Mouse (Mus musculus) liver, embryonic 13.5 days (tissue): ENCODE measurements around the gene Dhx32. TPM values are rescaled to one million over a fixed set of nuclear protein-coding genes. Genes with fewer than 3 reads are reported as not detected.

Experiments
- ATAC-seq: fragments of 200-750 bp; cut with Nextera tagmentation; 2 replicates; pipeline ENCODE4 v1.8.0; 2017; ENCODE audit warnings: low read depth, mild to moderate bottlenecking, moderate number of reproducible peaks, moderate library complexity
- DNase-seq: peaks from one replicate; pipeline ENCODE4 v3.0.0; 2022
- H3K27ac ChIP-seq: fragments of 300-500 bp; sonication (generic); 2 replicates; pipeline ENCODE4 v1.5.1; 2015; ENCODE audit warnings: moderate library complexity, mild to moderate bottlenecking, inconsistent platforms
- H3K27me3 ChIP-seq: fragments of 300-500 bp; sonication (generic); 2 replicates; pipeline ENCODE4 v1.6.1; 2015; ENCODE audit warnings: mild to moderate bottlenecking, inconsistent platforms
- H3K36me3 ChIP-seq: fragments of 300-500 bp; sonication (generic); 2 replicates; pipeline ENCODE4 v1.6.1; 2015; ENCODE audit warnings: mild to moderate bottlenecking, inconsistent platforms
- H3K4me1 ChIP-seq: fragments of 300-500 bp; sonication (generic); replicated peaks from 2 replicates; pipeline ENCODE4 v1.6.1; 2015; ENCODE audit warnings: inconsistent platforms
- H3K4me2 ChIP-seq: fragments of 300-500 bp; sonication (generic); 2 replicates; pipeline ENCODE4 v1.6.1; 2015; ENCODE audit warnings: inconsistent platforms, mild to moderate bottlenecking, moderate library complexity
- H3K4me3 ChIP-seq: fragments of 300-500 bp; sonication (generic); replicated peaks from 2 replicates; pipeline ENCODE4 v1.5.1; 2015; ENCODE audit warnings: mild to moderate bottlenecking, inconsistent platforms
- H3K9ac ChIP-seq: fragments of 300-500 bp; sonication (generic); 2 replicates; pipeline ENCODE4 v1.6.1; 2015; ENCODE audit warnings: mild to moderate bottlenecking, inconsistent platforms
- H3K9me3 ChIP-seq: fragments of 300-500 bp; sonication (generic); replicated peaks from 2 replicates; pipeline ENCODE4 v1.6.1; 2016; ENCODE audit warnings: inconsistent platforms
- WGBS: fragments of 180-500 bp; shearing (Covaris S2); methylation state at CpG from one replicate; pipeline ENCODE4 v1.1.7; 2015; ENCODE audit not compliant: insufficient replicate concordance; 5-methylcytosine and 5-hydroxymethylcytosine counted together
- polyA plus RNA-seq: library from polyadenylated mRNA; unstranded; fragments of >200 nt; fragmentation: Nextera tagmentation; extraction: Ambion mirVana; gene quantifications from 2 replicates; pipeline ENCODE4 v1.2.1, GENCODE M21; 2015

The Dhx32 gene
- polyA plus RNA-seq, 1 experiment from 2014 or later: 13.1 TPM

GRCm38 (mm10) chr7:133748753-133749152 is 33.8 kb downstream of the Dhx32 start:
- no peak overlapping the region for H3K9ac ChIP-seq
- H3K4me3 ChIP-seq: no peak overlapping the region
- H3K4me1 ChIP-seq: no peaks in the 10 kb centered on the region
- H3K4me2 ChIP-seq: no peak overlapping the region
- H3K9me3 ChIP-seq: no peaks in the 10 kb centered on the region
- no peaks in the 10 kb centered on the region for H3K27me3 ChIP-seq
- 85% methylated on average over 14 of the region's 14 CpGs for WGBS
- no peak for ATAC-seq
- DNase-seq: no peak
- H3K36me3 ChIP-seq: no peaks in the 10 kb centered on the region
- H3K27ac ChIP-seq: no peak overlapping the region

GRCm38 (mm10) chr7:133747372-133747771 is 35.2 kb downstream of the Dhx32 start:
- Histone ChIP-seq H3K36me3 (no peaks in the 10 kb centered on the region; the same call in 1 of the 2 replicates), H3K4me3 (no peak overlapping the region), H3K4me2 (no peak overlapping the region), H3K27me3 (no peaks in the 10 kb centered on the region), H3K4me1 (no peaks in the 10 kb centered on the region), H3K9ac (no peak overlapping the region), H3K27ac (no peak overlapping the region), H3K9me3 (no peaks in the 10 kb centered on the region)
- no peak for ATAC-seq
- DNase-seq: no peak
- 88% methylated on average over 8 of the region's 8 CpGs for WGBS

- WGBS: 48% methylated on average over 4 of the region's 4 CpGs
- Histone ChIP-seq H3K9ac (no peak overlapping the region), H3K9me3 (no peaks in the 10 kb centered on the region), H3K4me3 (no peak overlapping the region), H3K4me2 (no peak overlapping the region), H3K36me3 (peaks cover 16% of the 10 kb centered on the region), H3K27me3 (no peaks in the 10 kb centered on the region), H3K27ac (no peak overlapping the region), H3K4me1 (no peaks in the 10 kb centered on the region)
- no peak for ATAC-seq
- DNase-seq: no peak
Observed at GRCm38 (mm10) chr7:133744701-133745100, 37.8 kb downstream of the Dhx32 start.

GRCm38 (mm10) chr7:133744209-133744608 is 38.3 kb downstream of the Dhx32 start:
- no peaks in the 10 kb centered on the region for H3K4me1 ChIP-seq
- H3K4me2 ChIP-seq: no peak overlapping the region
- no peak overlapping the region for H3K9ac ChIP-seq
- no peak for ATAC-seq
- no peak overlapping the region for H3K27ac ChIP-seq
- H3K36me3 ChIP-seq: peaks cover 16% of the 10 kb centered on the region
- no peak overlapping the region for H3K4me3 ChIP-seq
- no peak for DNase-seq
- no peaks in the 10 kb centered on the region for H3K9me3 ChIP-seq
- WGBS: 61% methylated on average over 1 of the region's 1 CpGs
- no peaks in the 10 kb centered on the region for H3K27me3 ChIP-seq

GRCm38 (mm10) chr7:133743611-133744010 is 38.9 kb downstream of the Dhx32 start:
- H3K27ac ChIP-seq: no peak overlapping the region
- DNase-seq (no peak), ATAC-seq (no peak)
- no peaks in the 10 kb centered on the region for H3K27me3 ChIP-seq
- 37% methylated on average over 4 of the region's 4 CpGs for WGBS
- H3K4me2 ChIP-seq: no peak overlapping the region
- H3K4me3 ChIP-seq: no peak overlapping the region
- H3K4me1 ChIP-seq: no peaks in the 10 kb centered on the region
- H3K9me3 ChIP-seq: no peaks in the 10 kb centered on the region
- H3K9ac ChIP-seq: no peak overlapping the region
- peaks cover 16% of the 10 kb centered on the region for H3K36me3 ChIP-seq

GRCm38 (mm10) chr7:133742530-133743325 is 39.8 kb downstream of the Dhx32 start:
- ATAC-seq: no peak
- H3K4me2 ChIP-seq: no peak overlapping the region
- no peak for DNase-seq
- no peaks in the 10 kb centered on the region for H3K4me1 ChIP-seq
- no peak overlapping the region for H3K27ac ChIP-seq
- no peaks in the 10 kb centered on the region for H3K27me3 ChIP-seq
- 83% methylated on average over 12 of the region's 12 CpGs for WGBS
- H3K9ac ChIP-seq: no peak overlapping the region
- H3K9me3 ChIP-seq: no peaks in the 10 kb centered on the region
- peaks cover 16% of the 10 kb centered on the region for H3K36me3 ChIP-seq
- H3K4me3 ChIP-seq: no peak overlapping the region

- peaks cover 16% of the 10 kb centered on the region for H3K36me3 ChIP-seq
- 80% methylated on average over 7 of the region's 7 CpGs for WGBS
- no peak for ATAC-seq
- H3K27me3 ChIP-seq: no peaks in the 10 kb centered on the region
- no peak overlapping the region for H3K4me3 ChIP-seq
- H3K9me3 ChIP-seq: no peaks in the 10 kb centered on the region
- no peaks in the 10 kb centered on the region for H3K4me1 ChIP-seq
- H3K9ac ChIP-seq: no peak overlapping the region
- DNase-seq: no peak
- no peak overlapping the region for H3K4me2 ChIP-seq
- H3K27ac ChIP-seq: no peak overlapping the region
Observed at GRCm38 (mm10) chr7:133740558-133740957, 42.0 kb downstream of the Dhx32 start.

- Histone ChIP-seq H3K36me3 (peaks cover 7% of the 10 kb centered on the region), H3K27ac (no peak overlapping the region), H3K4me2 (no peak overlapping the region), H3K9me3 (no peaks in the 10 kb centered on the region), H3K27me3 (no peaks in the 10 kb centered on the region), H3K4me3 (no peak overlapping the region), H3K4me1 (peaks cover 9% of the 10 kb centered on the region; the same call in 1 of the 2 replicates), H3K9ac (no peak overlapping the region)
- DNase-seq (no peak), ATAC-seq (no peak)
- WGBS: 67% methylated on average over 4 of the region's 4 CpGs
Observed at GRCm38 (mm10) chr7:133731971-133732645, 50.4 kb downstream of the Dhx32 start.

GRCm38 (mm10) chr7:133730324-133731191 is 52.0 kb downstream of the Dhx32 start:
- Histone ChIP-seq H3K9me3 (no peaks in the 10 kb centered on the region), H3K9ac (no peak overlapping the region), H3K4me3 (no peak overlapping the region), H3K36me3 (peaks cover 7% of the 10 kb centered on the region), H3K27ac (no peak overlapping the region), H3K4me1 (peaks cover 9% of the 10 kb centered on the region; the same call in 1 of the 2 replicates), H3K27me3 (no peaks in the 10 kb centered on the region), H3K4me2 (no peak overlapping the region)
- DNase-seq (no peak), ATAC-seq (no peak)
- WGBS: 63% methylated on average over 11 of the region's 11 CpGs

- Histone ChIP-seq H3K4me3 (no peak overlapping the region), H3K27ac (no peak overlapping the region), H3K27me3 (no peaks in the 10 kb centered on the region), H3K4me1 (peaks cover 9% of the 10 kb centered on the region; the same call in 1 of the 2 replicates), H3K9me3 (no peaks in the 10 kb centered on the region), H3K36me3 (peaks cover 10% of the 10 kb centered on the region), H3K4me2 (no peak overlapping the region), H3K9ac (no peak overlapping the region)
- WGBS: 79% methylated on average over 5 of the region's 5 CpGs
- ATAC-seq (no peak), DNase-seq (no peak)
Observed at GRCm38 (mm10) chr7:133729351-133729750, 53.2 kb downstream of the Dhx32 start.

- no peaks in the 10 kb centered on the region for H3K27me3 ChIP-seq
- peaks cover 23% of the 10 kb centered on the region for H3K36me3 ChIP-seq
- no peaks in the 10 kb centered on the region for H3K9me3 ChIP-seq
- ATAC-seq (no peak), DNase-seq (no peak)
- 41% methylated on average over 6 of the region's 6 CpGs for WGBS
- H3K27ac ChIP-seq: no peak overlapping the region
- H3K4me3 ChIP-seq: no peak overlapping the region
- H3K9ac ChIP-seq: 0 out of 2 replicates have a peak overlapping the region, but pooled peaks have one; percentile 5
- no peak overlapping the region for H3K4me2 ChIP-seq
- H3K4me1 ChIP-seq: peaks cover 9% of the 10 kb centered on the region; the same call in 1 of the 2 replicates
Observed at GRCm38 (mm10) chr7:133727027-133727426, 55.5 kb downstream of the Dhx32 start.
